Mouse (Mus musculus): ENCODE measurements at regions not wholly inside any gene's neighbourhood (a gene's known extent, or its start where the extent isn't known, plus 50 kb on each side); places are given as distances from the start of the nearest gene placed in this dataset.

- DNase-seq: no peak
Observed at GRCm38 (mm10) chr2:72677731-72678130, 201.8 kb downstream of the Cdca7 start.

GRCm38 (mm10) chr2:72688031-72688430 lies 212.1 kb downstream of the Cdca7 start:
- no peak for DNase-seq

- DNase-seq: no peak
Observed at GRCm38 (mm10) chr2:72701081-72701480, 225.1 kb downstream of the Cdca7 start.

GRCm38 (mm10) chr2:72703238-72703637 lies 227.3 kb downstream of the Cdca7 start:
- DNase-seq: no peak

GRCm38 (mm10) chr2:72707676-72708659 lies 232.0 kb downstream of the Cdca7 start:
- no peak for DNase-seq

- DNase-seq: no peak
Observed at GRCm38 (mm10) chr2:72716931-72717330, 241.0 kb downstream of the Cdca7 start.

GRCm38 (mm10) chr2:72728699-72729098 lies 251.5 kb downstream of the Sp3 start:
- DNase-seq: no peak

- no peak for DNase-seq
Observed at GRCm38 (mm10) chr2:72733371-72733770, 246.9 kb downstream of the Sp3 start.

GRCm38 (mm10) chr2:72735035-72735434 lies 245.2 kb downstream of the Sp3 start:
- no peak for DNase-seq

GRCm38 (mm10) chr2:72736685-72737084 lies 243.6 kb downstream of the Sp3 start:
- DNase-seq: no peak

GRCm38 (mm10) chr2:72740391-72741361 lies 239.6 kb downstream of the Sp3 start:
- no peak for DNase-seq

- DNase-seq: no peak
Observed at GRCm38 (mm10) chr2:72741746-72742145, 238.5 kb downstream of the Sp3 start.

- peak; percentile 34 to 44 for DNase-seq
Observed at GRCm38 (mm10) chr2:72743651-72744050, 236.6 kb downstream of the Sp3 start.

GRCm38 (mm10) chr2:72744901-72745300 lies 235.3 kb downstream of the Sp3 start:
- DNase-seq: no peak

GRCm38 (mm10) chr2:72746476-72747215 lies 233.6 kb downstream of the Sp3 start:
- no peak for DNase-seq

- DNase-seq: no peak
Observed at GRCm38 (mm10) chr2:72747299-72747698, 232.9 kb downstream of the Sp3 start.

- DNase-seq: no peak
Observed at GRCm38 (mm10) chr2:72749495-72749894, 230.8 kb downstream of the Sp3 start.

GRCm38 (mm10) chr2:72751441-72751840 lies 228.8 kb downstream of the Sp3 start:
- DNase-seq: no peak

- DNase-seq: no peak
Observed at GRCm38 (mm10) chr2:72752624-72753176, 227.5 kb downstream of the Sp3 start.

GRCm38 (mm10) chr2:72753788-72754713 lies 226.2 kb downstream of the Sp3 start:
- no peak for DNase-seq

- DNase-seq: no peak
Observed at GRCm38 (mm10) chr2:72763454-72763853, 216.8 kb downstream of the Sp3 start.

All from layer of hippocampus, postnatal 36 days (tissue).